Mouse (Mus musculus) c-Kit-positive CD71-negative TER-119-negative erythroid progenitor cells, embryonic 14.5 days (primary cell): ENCODE data around the gene Thbs4.
"Not testable (repeated sequence)": the region's sequence is repeated elsewhere in the genome, so short reads cannot be mapped to it uniquely, and the experiment has no call there.

Source experiments
- DNase-seq: peaks from one replicate; pipeline ENCODE4 v3.0.0-alpha.2; 2013; ENCODE audit warnings: low read depth

Thbs4 gene

DNA sequence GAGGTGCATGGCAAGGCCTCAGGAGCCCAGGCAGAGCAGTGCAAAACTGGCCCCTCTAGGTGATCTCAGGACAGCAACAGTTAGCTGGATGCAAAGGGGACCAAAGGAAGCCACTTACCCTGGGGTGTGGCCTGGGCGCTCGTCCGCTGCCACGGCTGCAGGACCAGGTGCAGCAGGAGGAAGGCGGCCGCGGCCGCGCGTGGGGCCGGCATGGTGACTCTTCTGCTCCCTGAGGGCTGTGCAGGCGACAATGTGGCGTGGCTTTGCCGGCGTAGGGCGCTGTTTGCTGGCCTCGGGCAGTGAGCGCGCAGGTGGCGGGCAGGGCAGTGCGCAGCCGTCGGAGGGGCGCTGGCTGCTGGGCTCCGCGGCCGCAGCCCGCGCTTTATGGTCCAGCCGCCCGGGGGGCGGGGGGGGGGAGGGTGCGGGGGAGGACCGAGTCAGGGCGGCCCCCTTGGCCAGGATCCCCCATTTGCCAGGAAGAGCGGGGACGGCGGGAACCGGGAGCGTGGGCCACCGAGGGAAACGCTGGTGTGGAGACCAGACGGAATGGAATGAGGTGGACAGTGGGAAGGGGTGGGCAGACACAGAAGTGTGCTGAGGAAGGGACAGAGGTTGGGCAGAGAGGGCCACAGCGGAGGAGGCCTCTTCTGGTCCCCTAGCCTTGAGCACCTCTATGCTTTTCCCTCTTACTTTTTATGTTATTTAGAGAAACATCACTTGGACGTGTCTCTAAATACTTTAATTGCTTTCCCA is at the start of gene Thbs4:
Gene Thbs4, minus strand, starts transcription at position 357 of the 753 bp plus-strand sequence.
- DNase-seq, result no peak

DNA sequence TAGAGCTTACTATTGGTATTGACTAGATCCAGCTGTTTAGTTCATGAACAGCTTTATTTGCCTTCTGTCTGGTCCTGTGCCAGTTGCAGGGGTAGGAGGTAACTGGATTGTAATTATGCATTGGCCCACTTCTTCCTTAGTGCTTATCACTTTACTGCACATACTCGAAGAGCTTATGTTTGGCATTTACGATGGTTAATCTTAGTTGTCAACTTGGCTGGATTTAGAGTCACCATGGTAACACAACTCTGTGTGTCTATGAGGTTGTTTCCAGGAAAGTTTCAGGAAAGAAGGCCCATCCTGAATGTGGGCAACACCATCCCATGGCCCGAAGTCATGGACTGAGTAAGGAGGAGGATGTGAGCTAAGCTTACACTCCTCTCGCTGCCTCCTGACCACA is 38.5 kb upstream of the Thbs4 start:
- no peak for DNase-seq

GRCm38 (mm10) chr13:92828820-92829219 is 34.2 kb upstream of the Thbs4 start:
- DNase-seq, result no peak

DNA sequence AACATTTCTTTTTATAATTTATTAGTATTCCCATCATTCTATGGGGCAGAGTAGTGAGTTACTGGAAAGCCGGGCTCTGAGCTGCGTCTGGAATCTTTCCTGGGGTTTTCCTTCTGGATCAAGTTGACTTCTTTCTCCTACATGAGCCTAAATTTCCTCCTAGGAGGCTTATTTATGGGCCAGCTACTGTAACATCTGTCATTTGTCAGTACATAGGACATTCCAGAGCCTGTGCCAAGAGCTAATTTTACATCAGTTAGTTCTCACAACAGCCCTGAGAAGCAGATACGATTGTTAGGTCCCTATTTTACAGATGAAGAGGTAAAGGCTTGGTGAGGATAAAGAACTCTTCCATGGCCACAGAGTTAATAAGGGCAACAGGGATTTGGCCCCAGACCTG is 22.7 kb upstream of the Thbs4 start:
- DNase-seq, result no peak

GRCm38 (mm10) chr13:92816329-92816728 is 21.7 kb upstream of the Thbs4 start:
- DNase-seq, result no peak

DNA sequence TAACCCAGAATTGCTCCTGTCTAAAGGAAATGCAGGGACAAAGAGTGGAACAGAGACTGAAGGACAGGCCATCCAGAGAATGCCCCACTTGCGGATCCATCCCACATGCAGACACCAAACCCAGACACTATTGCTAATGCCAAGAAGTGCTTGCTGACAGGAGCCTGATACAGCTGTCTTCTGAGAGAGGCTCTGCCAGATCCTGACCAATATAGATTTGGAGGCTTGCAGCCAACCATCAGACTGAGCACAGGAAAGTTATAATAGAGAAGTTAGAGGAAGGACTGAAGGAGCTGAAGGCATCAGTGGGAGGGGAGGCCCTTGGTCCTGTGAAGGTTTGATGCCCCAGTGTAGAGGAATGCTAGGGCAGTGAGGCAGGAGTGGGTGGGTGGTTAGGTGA is 16.0 kb upstream of the Thbs4 start:
- DNase-seq, result not testable (repeated sequence)

DNA sequence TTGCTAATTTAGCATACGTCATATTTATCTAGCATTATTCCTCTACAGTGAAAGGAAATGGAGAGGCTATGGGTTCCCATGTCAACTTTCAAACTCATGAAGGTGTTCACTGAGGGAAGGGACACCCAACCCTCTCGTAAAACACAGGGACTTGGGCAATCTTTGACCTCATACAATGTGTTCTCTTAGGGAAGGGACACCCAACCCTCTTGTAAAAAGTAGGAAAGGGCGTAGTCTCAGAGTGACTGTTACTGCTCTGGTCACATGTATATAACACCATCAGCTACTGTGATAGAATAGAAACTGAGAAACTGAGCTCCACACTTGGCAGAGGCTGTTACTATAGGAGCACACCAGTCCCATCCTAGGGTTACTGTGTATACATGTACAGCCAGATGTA is 13.2 kb upstream of the Thbs4 start:
- no peak for DNase-seq

- DNase-seq, result no peak
Observed at GRCm38 (mm10) chr13:92806785-92807184, 12.2 kb upstream of the Thbs4 start.

GRCm38 (mm10) chr13:92799306-92799925 is 4.8 kb upstream of the Thbs4 start:
- no peak for DNase-seq

- no peak for DNase-seq
Observed at GRCm38 (mm10) chr13:92798830-92799229, 4.2 kb upstream of the Thbs4 start.

DNA sequence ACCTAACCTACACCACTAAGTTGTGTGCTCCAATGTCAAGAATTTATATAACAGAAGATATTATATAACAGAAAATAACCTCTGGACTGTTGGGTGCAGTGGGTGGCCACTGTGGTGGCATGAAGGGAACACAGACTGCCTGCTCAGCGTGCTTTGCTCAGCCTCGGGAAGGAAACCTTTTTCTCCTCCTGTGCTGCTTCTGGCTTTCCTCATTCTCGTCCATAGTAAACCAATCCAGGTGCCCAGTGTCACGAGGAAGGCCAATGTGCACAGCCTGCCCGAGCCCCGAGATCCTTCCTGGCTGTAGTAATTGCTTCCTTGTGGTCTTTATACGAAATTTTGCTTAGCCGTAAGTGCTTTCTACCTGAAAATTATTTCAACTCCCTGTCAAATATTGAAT is 982 bp downstream of the Thbs4 start:
- no peak for DNase-seq

DNA sequence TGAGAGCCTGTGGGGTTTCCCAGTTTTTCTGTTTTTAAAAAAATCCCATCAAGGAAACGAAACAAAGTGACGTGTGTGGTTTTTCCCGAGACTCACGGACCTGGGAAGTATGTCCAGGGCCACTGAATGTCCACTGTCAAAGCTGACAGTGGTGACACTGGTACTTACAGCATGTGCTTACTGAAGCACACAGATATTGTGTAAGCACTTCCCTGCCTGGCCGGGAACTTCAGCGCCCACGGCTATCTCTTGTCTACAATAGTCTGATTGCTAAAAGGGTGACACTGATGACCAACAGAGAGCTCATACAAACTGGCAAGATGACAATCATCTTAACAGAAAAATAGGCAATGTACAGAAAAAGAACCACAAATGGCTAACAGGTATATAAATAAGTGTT is 3.1 kb downstream of the Thbs4 start:
- no peak for DNase-seq

- DNase-seq, result no peak
Observed at GRCm38 (mm10) chr13:92784311-92784710, 10.3 kb downstream of the Thbs4 start.

DNA sequence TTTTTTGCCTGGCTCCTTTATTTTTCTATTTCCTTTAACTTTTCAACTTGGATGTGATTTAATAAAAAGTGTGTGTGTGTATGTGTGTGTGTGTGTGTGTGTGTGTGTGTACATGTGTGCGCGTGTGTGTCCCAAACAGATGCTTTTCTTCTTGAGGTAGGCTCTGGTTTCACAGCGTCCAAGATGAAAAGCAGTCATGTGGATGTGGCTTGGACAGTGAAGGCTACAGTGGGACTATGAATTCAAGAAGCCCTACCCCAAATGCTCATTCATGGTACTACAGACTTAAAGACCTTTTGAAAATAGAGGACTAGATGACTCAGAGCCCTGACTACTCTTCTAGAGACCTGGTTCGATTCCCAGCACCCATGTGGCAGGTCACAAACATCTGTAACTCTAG is 11.1 kb downstream of the Thbs4 start:
- DNase-seq, result no peak

DNA sequence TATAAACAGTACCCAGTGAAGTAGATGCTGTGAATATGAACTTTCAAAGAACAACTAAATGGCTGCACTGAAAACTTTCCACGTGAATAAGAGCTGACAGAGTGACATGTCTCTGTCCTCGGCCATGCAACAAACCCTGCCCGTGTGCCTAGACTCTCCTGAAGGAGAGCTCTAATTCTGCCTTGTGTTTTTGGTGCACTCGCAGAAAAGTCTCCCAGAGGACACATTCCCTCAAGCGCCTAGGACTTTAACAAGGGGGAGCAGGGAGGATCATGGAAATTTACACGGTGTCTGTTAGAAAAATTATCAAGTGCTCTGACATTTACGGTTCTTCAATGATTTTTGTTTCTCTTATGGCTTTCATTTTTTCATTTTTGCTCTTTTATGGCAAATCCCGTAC is 13.7 kb downstream of the Thbs4 start:
- DNase-seq, result no peak

DNA sequence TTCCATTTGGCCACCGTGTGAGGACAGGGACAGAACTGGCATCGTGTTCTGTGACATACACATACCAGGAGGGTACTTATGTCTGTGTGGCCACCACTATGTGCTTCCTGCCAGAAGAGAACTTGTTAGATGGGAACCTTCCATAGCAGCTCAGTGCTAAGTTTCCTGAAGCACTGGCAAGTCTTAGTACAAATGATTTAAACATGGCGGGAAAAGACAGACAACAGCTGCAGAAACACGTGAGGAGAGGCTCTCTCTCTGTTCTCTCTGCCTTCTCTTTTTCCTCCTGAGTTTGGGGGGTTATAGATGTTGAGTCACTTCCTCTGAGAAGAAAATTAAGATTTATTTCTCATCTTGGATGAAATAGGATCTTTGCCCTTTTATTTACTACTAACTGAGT is 14.5 kb downstream of the Thbs4 start:
- no peak for DNase-seq

DNA sequence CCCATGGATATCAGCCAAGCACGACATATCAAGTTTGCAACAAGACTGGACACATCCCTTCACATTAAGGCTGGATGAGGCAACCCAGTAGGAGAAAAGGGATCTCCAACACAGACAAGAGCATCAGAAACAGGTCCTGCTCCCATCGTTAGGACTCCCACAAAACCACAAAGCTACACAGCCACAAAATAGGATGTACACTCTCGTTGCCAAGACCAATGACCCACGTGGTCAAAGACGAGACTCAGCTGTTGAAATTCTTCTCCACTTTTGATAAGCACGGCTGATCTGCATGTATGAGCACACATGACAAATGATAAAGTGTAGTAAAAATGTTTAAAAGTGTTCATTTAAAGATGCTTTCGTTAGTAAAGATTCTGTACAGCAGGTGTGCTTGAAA is 16.0 kb downstream of the Thbs4 start:
- DNase-seq, result no peak

DNA sequence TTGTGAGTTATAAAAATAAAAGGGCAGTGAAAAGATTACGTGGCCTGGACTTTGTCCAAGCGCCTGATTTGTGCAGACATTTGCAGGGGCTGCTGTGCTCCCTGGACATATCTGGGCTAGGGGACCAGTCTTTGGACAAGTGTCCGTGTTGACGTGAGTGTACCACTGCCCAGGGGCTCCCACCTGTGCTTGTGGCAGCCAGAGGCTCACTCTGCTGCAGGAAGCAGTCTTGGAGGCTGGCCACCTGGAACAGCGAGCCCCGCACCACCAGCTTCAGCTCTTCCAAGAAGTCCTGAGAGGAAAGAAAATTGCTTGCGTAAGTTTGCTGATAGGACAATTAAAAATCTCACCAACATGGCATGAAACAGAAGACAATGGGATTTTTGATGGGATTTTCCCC is 18.7 kb downstream of the Thbs4 start:
- no peak for DNase-seq

DNA sequence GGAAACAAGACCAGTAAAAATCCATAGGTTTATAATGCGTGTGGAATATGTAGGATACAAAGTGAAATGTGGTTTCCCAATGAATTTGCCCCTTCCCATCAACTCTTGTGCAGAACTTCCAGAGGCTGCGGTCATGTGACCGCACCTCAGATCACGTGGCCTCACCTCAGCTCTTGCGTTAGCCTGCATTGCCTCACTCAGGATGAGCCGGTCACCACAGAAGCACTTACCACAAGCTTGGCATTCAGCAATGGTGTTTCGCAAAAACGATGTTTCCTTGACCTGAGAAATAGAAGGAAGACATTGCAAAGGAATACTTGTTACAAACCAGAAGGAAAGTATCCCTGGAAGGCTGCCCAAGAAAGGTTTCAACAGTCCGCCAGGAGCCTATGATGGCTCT is 19.7 kb downstream of the Thbs4 start:
- peak; percentile 10 for DNase-seq

DNA sequence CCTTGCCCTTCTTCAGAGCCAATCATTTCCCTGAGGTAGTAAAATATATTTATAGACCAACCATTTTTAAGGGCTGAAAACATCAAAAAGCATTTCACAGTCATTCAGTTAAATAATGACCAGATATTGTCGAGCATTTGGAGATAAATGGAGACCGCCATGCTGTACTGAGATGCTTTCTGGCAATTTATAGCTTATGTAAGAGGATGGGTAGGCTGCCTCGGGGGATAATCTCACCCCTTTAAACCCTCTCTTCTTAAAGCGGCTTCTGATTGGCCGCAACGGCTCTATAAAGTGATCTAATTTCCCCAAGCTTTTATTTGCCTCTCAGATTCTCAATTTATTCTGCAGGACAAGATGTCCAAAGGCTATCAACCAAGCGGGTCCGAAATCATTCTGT is 22.1 kb downstream of the Thbs4 start:
- no peak for DNase-seq

- no peak for DNase-seq
Observed at GRCm38 (mm10) chr13:92771566-92771965, 23.1 kb downstream of the Thbs4 start.

GRCm38 (mm10) chr13:92765454-92766242 is 29.0 kb downstream of the Thbs4 start:
- DNase-seq, result no peak

DNA sequence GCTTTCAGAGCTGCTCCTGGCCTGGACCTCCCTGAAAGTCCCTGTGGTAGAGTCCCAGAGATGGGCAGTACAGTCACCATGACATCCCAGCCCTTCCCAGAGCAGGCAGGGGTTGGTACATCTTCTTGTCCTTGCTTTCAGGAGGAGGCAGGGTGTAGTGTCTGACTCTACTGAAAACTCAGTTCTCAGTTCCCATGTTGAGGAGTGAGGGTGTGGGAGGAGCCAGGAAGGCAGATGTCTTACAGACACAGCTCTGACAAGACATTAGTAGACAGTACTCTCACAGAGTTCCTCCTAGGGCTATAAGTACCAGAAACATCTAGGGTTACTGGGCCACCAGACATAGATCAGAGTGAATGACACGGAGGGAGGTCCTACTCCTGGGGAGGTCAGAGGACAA is 32.3 kb downstream of the Thbs4 start:
- no peak for DNase-seq
